Mouse (Mus musculus): ENCODE results near the gene Upf3a. TPM values are rescaled to one million over a fixed set of nuclear protein-coding genes. Genes with fewer than 3 reads are reported as not detected.
A peak's percentile ranks its signal among the peaks of the same experiment; 100 is the strongest.

Gene Upf3a
- total and polyA plus RNA-seq, 3 experiments = 18.1 to 40.5 (median 25.0) TPM

- in situ Hi-C loops (cut with MboI; ENCODE audit: low pct_ligation_motif_present, low pct_unique_long_range_greater_than_20kb, low sequenced_read_pairs) = loop anchor here (5.0 kb wide), 1 partner anchor 201 kb away; no protein-coding TSS in a partner anchor
- TF ChIP-seq ZKSCAN1 (IDR thresholded peaks at IDR 0.05; ENCODE audit: borderline replicate concordance, low read depth, low read length) = no peak
- peak; percentile 42; the same call in 1 of the 2 replicates for TF ChIP-seq MAX (IDR thresholded peaks at IDR 0.05; ENCODE audit: low read length)
- no peak for TF ChIP-seq MAFK (IDR thresholded peaks at IDR 0.05; ENCODE audit: insufficient replicate concordance, low read length)
- no peak for TF ChIP-seq NELFE (IDR thresholded peaks at IDR 0.05; ENCODE audit: low read depth, low read length)
- no peak for TF ChIP-seq TBP (conservative IDR thresholded peaks at IDR 0.05; ENCODE audit: low read depth, low read length)
- no peak for TF ChIP-seq ETS1 (conservative IDR thresholded peaks at IDR 0.05; ENCODE audit: low read depth, low read length)
- TF ChIP-seq BHLHE40 (IDR thresholded peaks at IDR 0.05; ENCODE audit: low read depth, low read length) = no peak
- TF ChIP-seq UBTF (IDR thresholded peaks at IDR 0.05; ENCODE audit: low read depth, low read length) = no peak
- no peak for TF ChIP-seq PAX5 (IDR thresholded peaks at IDR 0.05; ENCODE audit: low read length)
- TF ChIP-seq MEF2A (IDR thresholded peaks at IDR 0.05; ENCODE audit: borderline replicate concordance, low read depth, low read length) = no peak
- TF ChIP-seq NRF1 (IDR thresholded peaks at IDR 0.05; ENCODE audit: low read depth, low read length) = no peak
- no peak for TF ChIP-seq SIN3A (IDR thresholded peaks at IDR 0.05; ENCODE audit: low read length)
- no peak for TF ChIP-seq TCF12 (IDR thresholded peaks at IDR 0.05; ENCODE audit: low read depth, low read length)
- TF ChIP-seq MYC (IDR thresholded peaks at IDR 0.05; ENCODE audit: low read depth, low read length) = peak; percentile 56; the same call in 1 of the 2 replicates
- TF ChIP-seq E2F4 (IDR thresholded peaks at IDR 0.05; ENCODE audit: insufficient replicate concordance, low read depth, low read length) = no peak
- peak; percentile 90 for TF ChIP-seq RAD21 (IDR thresholded peaks at IDR 0.05; ENCODE audit: low read depth, low read length)
- no peak for TF ChIP-seq MXI1 (IDR thresholded peaks at IDR 0.05; ENCODE audit: low read depth, low read length)
- TF ChIP-seq JUND (conservative IDR thresholded peaks at IDR 0.05; ENCODE audit: low read depth, low read length) = no peak
- no peak for TF ChIP-seq USF1 (IDR thresholded peaks at IDR 0.05; ENCODE audit: low read depth, low read length)
- no peak for TF ChIP-seq POLR2AphosphoS2 (IDR thresholded peaks at IDR 0.05; ENCODE audit: low read depth, low read length)
- peak; percentile 67 to 89 for TF ChIP-seq CTCF (conservative IDR thresholded peaks at IDR 0.05 in 1 of 2, IDR thresholded peaks at IDR 0.05 in 1 of 2; ENCODE audit: low read depth in 2 of 2, low read length in 2 of 2)
- no peak for TF ChIP-seq CHD1 (IDR thresholded peaks at IDR 0.05; ENCODE audit: low read depth, low read length)
- TF ChIP-seq ZC3H11A (IDR thresholded peaks at IDR 0.05; ENCODE audit: low read depth, low read length) = peak; percentile 53
- TF ChIP-seq GABPA (IDR thresholded peaks at IDR 0.05; ENCODE audit: insufficient replicate concordance, low read depth, low read length) = no peak
- no peak for TF ChIP-seq ZNF384 (IDR thresholded peaks at IDR 0.05; ENCODE audit: low read depth, low read length)
- TF ChIP-seq EP300 (IDR thresholded peaks at IDR 0.05; ENCODE audit: low read length) = no peak
- no peak for TF ChIP-seq POLR2A (IDR thresholded peaks at IDR 0.05; ENCODE audit: low read depth, low read length)
- TF ChIP-seq CHD2 (IDR thresholded peaks at IDR 0.05; ENCODE audit: low read length) = no peak
- no peak for TF ChIP-seq MAZ (IDR thresholded peaks at IDR 0.05; ENCODE audit: low read depth, low read length)
- TF ChIP-seq ZMIZ1 (IDR thresholded peaks at IDR 0.05; ENCODE audit: low read depth, low read length) = no peak
- TF ChIP-seq SMC3 (IDR thresholded peaks at IDR 0.05; ENCODE audit: low read depth, low read length) = peak; percentile 82
- H3K9ac ChIP-seq (ENCODE audit: insufficient read depth, low read depth) = no peak overlapping the region
- H3K4me3 ChIP-seq (replicated peaks in 1 of 3; ENCODE audit: low read depth in 2 of 3, low read length in 2 of 3, poor library complexity in 1 of 3) = no peak overlapping the region
- dilution Hi-C loops (cut with MboI; ENCODE audit: extremely low pct_ligation_motif_present, extremely low pct_unique_long_range_greater_than_20kb, low sequenced_read_pairs) = no loop called here
- H3K27ac ChIP-seq (ENCODE audit: insufficient read depth, low read depth) = no peak overlapping the region
- no peak overlapping the region for H3K4me2 ChIP-seq (ENCODE audit: insufficient read depth, low read depth, poor library complexity, severe bottlenecking)
- no peaks in the 10 kb centered on the region for H3K27me3 ChIP-seq (replicated peaks)
- peaks cover 2% of the 10 kb centered on the region for H3K9me3 ChIP-seq (replicated peaks; ENCODE audit: low read length)
- peak; percentile 78 for DNase-seq (ENCODE audit: extremely low read depth)
- peaks cover 11% of the 10 kb centered on the region for H3K79me2 ChIP-seq (replicated peaks; ENCODE audit: control insufficient read depth, extremely low read depth, insufficient read depth, poor library complexity, severe bottlenecking)
- H3K4me1 ChIP-seq (ENCODE audit: control insufficient read depth in 1 of 2, insufficient read depth in 2 of 2) = peaks cover 0 to 20% of the 10 kb centered on the region in 2 experiments; a peak in 2 of 4 replicates
- H3K36me3 ChIP-seq (replicated peaks in 1 of 2; ENCODE audit: control insufficient read depth in 1 of 2, insufficient read depth in 1 of 2, low read length in 1 of 2) = no peaks in the 10 kb centered on the region
These were observed 31.7 kb upstream of the Upf3a start for GRCm38 (mm10) chr8:13753680-13754079.
